Mouse (Mus musculus): Measurements from ENCODE around the gene Syt7. TPM values are rescaled to one million over a fixed set of nuclear protein-coding genes. Genes with fewer than 3 reads are reported as not detected.

Gene Syt7
- polyA plus RNA-seq, 1 experiment from 2014 or later: 2.0 TPM

GRCm38 (mm10) chr19:10425484-10426270 is 36.8 kb downstream of the Syt7 start:
- no peaks in the 10 kb centered on the region for H3K9me3 ChIP-seq (ENCODE audit: control insufficient read depth, low read length)
- H3K27me3 ChIP-seq (replicated peaks; ENCODE audit: control insufficient read depth, insufficient read depth, low read length): peaks cover 13% of the 10 kb centered on the region
- no peak overlapping the region for H3K27ac ChIP-seq (replicated peaks; ENCODE audit: low read depth, low read length)
- DNase-seq (ENCODE audit: low spot score) (no peak), ATAC-seq (ENCODE audit: low read depth) (no peak)
- no peak overlapping the region for H3K9ac ChIP-seq (ENCODE audit: low read depth, low read length)
- H3K4me2 ChIP-seq (ENCODE audit: low read depth, low read length): no peak overlapping the region
- H3K4me3 ChIP-seq (ENCODE audit: low read depth, low read length): no peak overlapping the region
- H3K4me1 ChIP-seq (ENCODE audit: control insufficient read depth, insufficient read depth, low read length): peaks cover 19% of the 10 kb centered on the region
- WGBS: 42% methylated on average over 12 of the region's 13 CpGs
- no peaks in the 10 kb centered on the region for H3K36me3 ChIP-seq (ENCODE audit: control insufficient read depth, insufficient read depth, low read length)

DNA sequence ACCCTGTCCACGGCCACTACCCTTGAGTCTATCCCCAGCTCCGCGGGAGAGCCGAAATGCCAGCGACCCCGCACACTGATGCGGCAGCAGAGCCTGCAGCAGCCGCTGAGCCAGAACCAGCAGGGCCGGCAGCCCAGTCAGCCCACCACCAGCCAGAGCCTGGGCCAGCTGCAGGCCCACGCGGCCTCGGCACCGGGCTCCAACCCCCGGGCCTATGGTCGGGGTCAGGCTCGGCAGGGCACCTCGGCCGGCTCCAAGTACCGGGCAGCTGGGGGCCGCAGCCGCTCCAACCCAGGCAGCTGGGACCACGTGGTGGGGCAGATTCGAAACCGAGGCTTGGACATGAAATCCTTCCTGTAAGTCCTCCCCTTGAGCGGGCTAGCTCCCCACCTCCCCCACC is 37.4 kb downstream of the Syt7 start:
- no peak for DNase-seq (ENCODE audit: low spot score)
- H3K9me3 ChIP-seq (ENCODE audit: control insufficient read depth, low read length): no peaks in the 10 kb centered on the region
- no peaks in the 10 kb centered on the region for H3K36me3 ChIP-seq (ENCODE audit: control insufficient read depth, insufficient read depth, low read length)
- H3K4me2 ChIP-seq (ENCODE audit: low read depth, low read length): no peak overlapping the region
- no peak overlapping the region for H3K27ac ChIP-seq (replicated peaks; ENCODE audit: low read depth, low read length)
- peaks cover 13% of the 10 kb centered on the region for H3K27me3 ChIP-seq (replicated peaks; ENCODE audit: control insufficient read depth, insufficient read depth, low read length)
- 28% methylated on average over 21 of the region's 25 CpGs for WGBS
- peaks cover 19% of the 10 kb centered on the region for H3K4me1 ChIP-seq (ENCODE audit: control insufficient read depth, insufficient read depth, low read length)
- H3K4me3 ChIP-seq (ENCODE audit: low read depth, low read length): no peak overlapping the region
- no peak overlapping the region for H3K9ac ChIP-seq (ENCODE audit: low read depth, low read length)
- no peak for ATAC-seq (ENCODE audit: low read depth)

GRCm38 (mm10) chr19:10426793-10427192 is 37.9 kb downstream of the Syt7 start:
- H3K27ac ChIP-seq (replicated peaks; ENCODE audit: low read depth, low read length): no peak overlapping the region
- ATAC-seq (ENCODE audit: low read depth) (no peak), DNase-seq (ENCODE audit: low spot score) (no peak)
- H3K4me3 ChIP-seq (ENCODE audit: low read depth, low read length): no peak overlapping the region
- H3K36me3 ChIP-seq (ENCODE audit: control insufficient read depth, insufficient read depth, low read length): no peaks in the 10 kb centered on the region
- no peaks in the 10 kb centered on the region for H3K9me3 ChIP-seq (ENCODE audit: control insufficient read depth, low read length)
- WGBS: 33% methylated on average over 6 of the region's 6 CpGs
- peaks cover 19% of the 10 kb centered on the region for H3K4me1 ChIP-seq (ENCODE audit: control insufficient read depth, insufficient read depth, low read length)
- H3K4me2 ChIP-seq (ENCODE audit: low read depth, low read length): no peak overlapping the region
- H3K9ac ChIP-seq (ENCODE audit: low read depth, low read length): no peak overlapping the region
- peaks cover 13% of the 10 kb centered on the region for H3K27me3 ChIP-seq (replicated peaks; ENCODE audit: control insufficient read depth, insufficient read depth, low read length)

DNA sequence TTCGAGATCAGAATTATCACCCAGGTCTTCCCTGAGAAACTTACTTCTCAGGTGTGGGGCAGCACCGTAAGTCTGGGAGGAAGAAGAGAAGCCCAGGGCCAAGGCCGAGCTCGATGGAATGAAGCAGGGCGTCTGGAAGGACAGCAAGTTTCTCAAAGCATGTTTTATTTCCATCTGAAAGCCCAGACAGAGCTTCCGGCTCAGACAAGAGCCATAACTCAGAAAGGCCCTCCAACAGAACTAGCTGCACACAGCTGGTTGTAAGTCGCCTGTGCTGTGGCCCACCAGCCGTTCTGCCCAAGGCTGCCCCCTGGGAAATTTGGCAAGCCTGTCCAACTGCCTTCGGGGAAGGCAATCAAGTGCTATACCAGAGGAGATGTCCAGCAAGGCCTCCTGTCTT is 38.5 kb downstream of the Syt7 start:
- DNase-seq (ENCODE audit: low spot score): no peak
- no peak for ATAC-seq (ENCODE audit: low read depth)
- H3K9ac ChIP-seq (ENCODE audit: low read depth, low read length): no peak overlapping the region
- WGBS: 69% methylated on average over 9 of the region's 9 CpGs
- H3K36me3 ChIP-seq (ENCODE audit: control insufficient read depth, insufficient read depth, low read length): no peaks in the 10 kb centered on the region
- H3K9me3 ChIP-seq (ENCODE audit: control insufficient read depth, low read length): no peaks in the 10 kb centered on the region
- no peak overlapping the region for H3K27ac ChIP-seq (replicated peaks; ENCODE audit: low read depth, low read length)
- H3K27me3 ChIP-seq (replicated peaks; ENCODE audit: control insufficient read depth, insufficient read depth, low read length): peaks cover 12% of the 10 kb centered on the region
- no peak overlapping the region for H3K4me2 ChIP-seq (ENCODE audit: low read depth, low read length)
- H3K4me3 ChIP-seq (ENCODE audit: low read depth, low read length): no peak overlapping the region
- peaks cover 13% of the 10 kb centered on the region for H3K4me1 ChIP-seq (ENCODE audit: control insufficient read depth, insufficient read depth, low read length)

- Histone ChIP-seq H3K4me1 (ENCODE audit: control insufficient read depth, insufficient read depth, low read length) (peaks cover 10% of the 10 kb centered on the region; the same call in 1 of the 2 replicates), H3K27ac (replicated peaks; ENCODE audit: low read depth, low read length) (no peak overlapping the region), H3K9ac (ENCODE audit: low read depth, low read length) (no peak overlapping the region), H3K9me3 (ENCODE audit: control insufficient read depth, low read length) (no peaks in the 10 kb centered on the region), H3K27me3 (replicated peaks; ENCODE audit: control insufficient read depth, insufficient read depth, low read length) (no peaks in the 10 kb centered on the region), H3K36me3 (ENCODE audit: control insufficient read depth, insufficient read depth, low read length) (no peaks in the 10 kb centered on the region), H3K4me3 (ENCODE audit: low read depth, low read length) (no peak overlapping the region), H3K4me2 (ENCODE audit: low read depth, low read length) (no peak overlapping the region)
- DNase-seq (ENCODE audit: low spot score) (no peak), ATAC-seq (ENCODE audit: low read depth) (no peak)
- 86% methylated on average over 8 of the region's 8 CpGs for WGBS
Observed at GRCm38 (mm10) chr19:10429371-10429770, 40.5 kb downstream of the Syt7 start.

DNA sequence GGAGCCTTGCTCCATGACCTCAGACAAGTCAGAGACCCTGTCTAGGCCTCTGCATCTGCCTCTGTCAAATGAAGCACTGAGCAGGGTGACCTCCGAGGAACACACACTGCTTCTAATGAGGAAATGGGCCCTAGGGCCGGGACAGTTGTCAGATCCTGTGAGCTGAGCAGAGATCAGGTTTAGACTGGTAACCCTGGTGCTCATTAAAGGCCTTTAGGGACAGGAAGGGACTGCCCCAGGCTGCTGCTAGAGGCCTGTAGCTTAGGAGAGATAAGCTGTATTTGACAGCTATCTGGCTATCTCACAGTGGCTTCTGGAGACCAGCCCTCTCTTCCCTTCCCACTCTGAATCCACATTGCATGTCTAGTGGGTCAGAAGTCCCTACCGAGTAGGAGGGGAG is 42.5 kb downstream of the Syt7 start:
- Histone ChIP-seq H3K27ac (replicated peaks; ENCODE audit: low read depth, low read length) (no peak overlapping the region), H3K9me3 (ENCODE audit: control insufficient read depth, low read length) (no peaks in the 10 kb centered on the region), H3K4me3 (ENCODE audit: low read depth, low read length) (no peak overlapping the region), H3K4me2 (ENCODE audit: low read depth, low read length) (no peak overlapping the region), H3K9ac (ENCODE audit: low read depth, low read length) (no peak overlapping the region), H3K36me3 (ENCODE audit: control insufficient read depth, insufficient read depth, low read length) (no peaks in the 10 kb centered on the region), H3K4me1 (ENCODE audit: control insufficient read depth, insufficient read depth, low read length) (peaks cover 10% of the 10 kb centered on the region; the same call in 1 of the 2 replicates), H3K27me3 (replicated peaks; ENCODE audit: control insufficient read depth, insufficient read depth, low read length) (no peaks in the 10 kb centered on the region)
- 39% methylated on average over 3 of the region's 3 CpGs for WGBS
- DNase-seq (ENCODE audit: low spot score) (no peak), ATAC-seq (ENCODE audit: low read depth) (no peak)

- no peak for ATAC-seq (ENCODE audit: low read depth)
- no peak overlapping the region for H3K27ac ChIP-seq (replicated peaks; ENCODE audit: low read depth, low read length)
- H3K4me2 ChIP-seq (ENCODE audit: low read depth, low read length): no peak overlapping the region
- no peak overlapping the region for H3K4me3 ChIP-seq (ENCODE audit: low read depth, low read length)
- H3K9me3 ChIP-seq (ENCODE audit: control insufficient read depth, low read length): no peaks in the 10 kb centered on the region
- H3K4me1 ChIP-seq (ENCODE audit: control insufficient read depth, insufficient read depth, low read length): peaks cover 10% of the 10 kb centered on the region; the same call in 1 of the 2 replicates
- WGBS: 46% methylated on average over 4 of the region's 4 CpGs
- H3K27me3 ChIP-seq (replicated peaks; ENCODE audit: control insufficient read depth, insufficient read depth, low read length): no peaks in the 10 kb centered on the region
- H3K36me3 ChIP-seq (ENCODE audit: control insufficient read depth, insufficient read depth, low read length): no peaks in the 10 kb centered on the region
- DNase-seq (ENCODE audit: low spot score): no peak
- no peak overlapping the region for H3K9ac ChIP-seq (ENCODE audit: low read depth, low read length)
Observed at GRCm38 (mm10) chr19:10431841-10432240, 43.0 kb downstream of the Syt7 start.

GRCm38 (mm10) chr19:10433225-10433624 is 44.3 kb downstream of the Syt7 start:
- WGBS: 71% methylated on average over 7 of the region's 7 CpGs
- H3K9ac ChIP-seq (ENCODE audit: low read depth, low read length): no peak overlapping the region

More at GRCm38 (mm10) chr19:10433225-10433624, 44.3 kb downstream of the Syt7 start:
- H3K4me1 ChIP-seq (ENCODE audit: control insufficient read depth, insufficient read depth, low read length): peaks cover 4% of the 10 kb centered on the region; the same call in 1 of the 2 replicates
- no peak overlapping the region for H3K4me3 ChIP-seq (ENCODE audit: low read depth, low read length)
- H3K4me2 ChIP-seq (ENCODE audit: low read depth, low read length): no peak overlapping the region
- ATAC-seq (ENCODE audit: low read depth): no peak
- no peak for DNase-seq (ENCODE audit: low spot score)
- H3K27me3 ChIP-seq (replicated peaks; ENCODE audit: control insufficient read depth, insufficient read depth, low read length): no peaks in the 10 kb centered on the region
- H3K36me3 ChIP-seq (ENCODE audit: control insufficient read depth, insufficient read depth, low read length): no peaks in the 10 kb centered on the region
- H3K27ac ChIP-seq (replicated peaks; ENCODE audit: low read depth, low read length): no peak overlapping the region
- no peaks in the 10 kb centered on the region for H3K9me3 ChIP-seq (ENCODE audit: control insufficient read depth, low read length)
